In the genomic region with DNA sequence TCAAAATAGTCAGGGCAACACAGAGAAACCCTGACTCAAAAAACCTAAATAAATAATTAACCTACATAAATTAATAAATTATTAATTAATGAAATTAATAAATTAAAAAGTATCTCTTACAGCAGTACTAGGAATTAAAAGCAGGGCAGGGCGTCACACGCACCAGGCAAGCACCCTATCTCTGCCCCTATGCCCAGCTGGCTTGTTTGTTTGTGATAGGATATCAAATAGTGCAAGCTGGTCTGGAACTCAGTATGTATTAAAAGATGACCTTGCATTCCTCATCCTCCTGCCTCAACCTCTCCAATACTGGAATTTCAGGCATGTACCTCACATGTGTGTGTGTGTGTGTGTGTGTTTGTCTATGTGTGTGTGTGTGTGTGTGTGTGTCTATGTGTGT, we compare ENCODE assay signal across 19 mouse cellular contexts.
DNase-seq lines count a peak whose midpoint lies in the region; ATAC-seq and TF ChIP-seq lines count a peak whose summit lies in the region.
"Had no signal": no experiment of that assay in that cellular context is flagged by ENCODE, and none has a peak within 500 bp of the region (broad histone marks: within the 10 kb centered on the region; RNA-seq: fewer than 3 reads in every experiment).

No protein-coding gene starts in this region.

- H3K27me3 ChIP-seq in kidney, embryonic 15.5 days, result no peaks in the 10 kb centered on the region
- H3K27me3 ChIP-seq in liver, embryonic 11.5 days (replicated peaks; ENCODE audit: control insufficient read depth, insufficient read depth, low read length), result no peaks in the 10 kb centered on the region
- H3K27me3 ChIP-seq in forebrain, postnatal 0 days (ENCODE audit: insufficient read depth, low read length), result no peaks in the 10 kb centered on the region
- H3K27me3 ChIP-seq: hindbrain, embryonic 12.5 days; limb, embryonic 13.5 days; midbrain, embryonic 15.5 days had no signal

- H3K36me3 ChIP-seq in kidney, embryonic 15.5 days, result no peaks in the 10 kb centered on the region
- H3K36me3 ChIP-seq in liver, embryonic 11.5 days (ENCODE audit: control insufficient read depth, insufficient read depth, low read length), result no peaks in the 10 kb centered on the region
- no peaks in the 10 kb centered on the region for H3K36me3 ChIP-seq in forebrain, postnatal 0 days (ENCODE audit: insufficient read depth)
- H3K36me3 ChIP-seq: forebrain, embryonic 15.5 days; hindbrain, embryonic 12.5 days; limb, embryonic 13.5 days; midbrain, embryonic 15.5 days had no signal

- H3K4me1 ChIP-seq in kidney, embryonic 15.5 days, result peaks cover 7% of the 10 kb centered on the region; the same call in 1 of the 2 replicates
- peaks cover 30% of the 10 kb centered on the region for H3K4me1 ChIP-seq in liver, embryonic 11.5 days (replicated peaks; ENCODE audit: control insufficient read depth, insufficient read depth, low read length)
- no peaks in the 10 kb centered on the region for H3K4me1 ChIP-seq in forebrain, postnatal 0 days (ENCODE audit: insufficient read depth)
- H3K4me1 ChIP-seq: limb, embryonic 13.5 days; midbrain, embryonic 15.5 days had no signal

- H3K27ac ChIP-seq in kidney, embryonic 15.5 days, result no peak overlapping the region
- H3K27ac ChIP-seq in liver, embryonic 11.5 days (ENCODE audit: low read depth, low read length), result peak overlapping the region; percentile 94
- no peak overlapping the region for H3K27ac ChIP-seq in forebrain, postnatal 0 days (ENCODE audit: low read depth, low read length)
- H3K27ac ChIP-seq: forebrain, embryonic 15.5 days; hindbrain, embryonic 12.5 days; limb, embryonic 13.5 days; midbrain, embryonic 15.5 days had no signal

- no peak overlapping the region for H3K9ac ChIP-seq in kidney, embryonic 15.5 days
- H3K9ac ChIP-seq in liver, embryonic 11.5 days (ENCODE audit: low read depth, low read length), result peak overlapping the region; percentile 42
- no peak overlapping the region for H3K9ac ChIP-seq in forebrain, postnatal 0 days
- H3K9ac ChIP-seq: forebrain, embryonic 15.5 days; hindbrain, embryonic 12.5 days; limb, embryonic 13.5 days; midbrain, embryonic 15.5 days had no signal

- WGBS in kidney, embryonic 15.5 days, result 91% methylated on average over 2 of the region's 2 CpGs
- 64% methylated on average over 2 of the region's 2 CpGs for WGBS in liver, embryonic 11.5 days
- WGBS in forebrain, postnatal 0 days, result 95% methylated on average over 2 of the region's 2 CpGs

- H3K9me3 ChIP-seq in kidney, embryonic 15.5 days (replicated peaks), result no peaks in the 10 kb centered on the region
- H3K9me3 ChIP-seq in liver, embryonic 11.5 days (ENCODE audit: control insufficient read depth, low read length), result no peaks in the 10 kb centered on the region
- no peaks in the 10 kb centered on the region for H3K9me3 ChIP-seq in forebrain, postnatal 0 days (ENCODE audit: low read length)
- H3K9me3 ChIP-seq: forebrain, embryonic 15.5 days; hindbrain, embryonic 12.5 days; limb, embryonic 13.5 days; midbrain, embryonic 15.5 days had no signal

- intact Hi-C loops in heart, postnatal 14 days (cut with DNase I), result no loop called here

- DNase-seq in kidney, postnatal 14 days, result no peak
- peak; percentile 66 for DNase-seq in c-Kit-positive CD71-positive TER-119-negative erythroid progenitor cells, embryonic 14.5 days (ENCODE audit: low read depth)
- DNase-seq in liver, embryonic 11.5 days (ENCODE audit: low spot score), result no peak
- no peak for DNase-seq in heart, postnatal 14 days
- no peak for DNase-seq in testis, postnatal 14 days (ENCODE audit: low spot score)
- DNase-seq in forebrain, postnatal 0 days, result no peak
- DNase-seq: adrenal gland, postnatal 25 days; cerebellum, adult 9-10 months; heart, postnatal 10 days had no signal

- peak; percentile 69; the same call in 1 of the 2 replicates for ATAC-seq in kidney, embryonic 15.5 days (replicated peaks; ENCODE audit: low FRiP score)
- ATAC-seq in liver, embryonic 11.5 days (replicated peaks; ENCODE audit: low FRiP score), result peak; percentile 82
- ATAC-seq in megakaryocyte progenitor cell, adult 5-6 weeks (replicated peaks; ENCODE audit: poor library complexity), result peak; percentile 62
- ATAC-seq in forebrain, postnatal 0 days, result no peak
- ATAC-seq: CD4-positive, CD25-positive, alpha-beta regulatory T cell, adult 4 months; forebrain, embryonic 15.5 days; inflammation-experienced regulatory T-cells, adult 6 months; lung, postnatal 0 days; midbrain, embryonic 15.5 days had no signal

- TF ChIP-seq CTCF in forebrain, postnatal 0 days (IDR thresholded peaks at IDR 0.05; ENCODE audit: low read depth), result no peak

- H3K4me3 ChIP-seq in kidney, embryonic 15.5 days (replicated peaks), result no peak overlapping the region
- no peak overlapping the region for H3K4me3 ChIP-seq in liver, embryonic 11.5 days (ENCODE audit: low read depth, low read length)
- no peak overlapping the region for H3K4me3 ChIP-seq in forebrain, postnatal 0 days (ENCODE audit: low read depth, low read length)
- H3K4me3 ChIP-seq: forebrain, embryonic 15.5 days; hindbrain, embryonic 12.5 days; limb, embryonic 13.5 days; midbrain, embryonic 15.5 days had no signal

- H3K4me2 ChIP-seq in kidney, embryonic 15.5 days, result no peak overlapping the region
- peak overlapping the region; percentile 42 for H3K4me2 ChIP-seq in liver, embryonic 11.5 days
- no peak overlapping the region for H3K4me2 ChIP-seq in forebrain, postnatal 0 days (ENCODE audit: low read depth)
- H3K4me2 ChIP-seq: forebrain, embryonic 15.5 days; heart, embryonic 11.5 days; hindbrain, embryonic 12.5 days; limb, embryonic 13.5 days; midbrain, embryonic 15.5 days had no signal
